Mouse (Mus musculus) heart, embryonic 16.5 days (tissue): Measurements from ENCODE around the gene Alkbh5. TPM values are rescaled to one million over a fixed set of nuclear protein-coding genes. Genes with fewer than 3 reads are reported as not detected.

Experiments
- ATAC-seq: fragments of 200-750 bp; cut with Nextera tagmentation; replicated peaks from 2 replicates; pipeline ENCODE4 v1.8.0; 2017; ENCODE audit warnings: moderate number of reproducible peaks; ENCODE audit not compliant: insufficient read depth, low FRiP score; ENCODE audit errors: extremely low read depth
- H3K27ac ChIP-seq: fragments of 300-500 bp; sonication (generic); 2 replicates; pipeline ENCODE4 v1.5.1; 2014; ENCODE audit warnings: mild to moderate bottlenecking, low read length, control low read depth, moderate library complexity
- H3K27me3 ChIP-seq: fragments of 300-500 bp; sonication (generic); 2 replicates; pipeline ENCODE4 v1.6.1; 2014; ENCODE audit warnings: low read length, mixed read lengths; ENCODE audit not compliant: control insufficient read depth, insufficient read depth
- H3K36me3 ChIP-seq: fragments of 300-500 bp; sonication (generic); 2 replicates; pipeline ENCODE4 v1.6.1; 2014; ENCODE audit not compliant: control insufficient read depth, insufficient read depth
- H3K4me1 ChIP-seq: fragments of 300-500 bp; sonication (generic); 2 replicates; pipeline ENCODE4 v1.6.1; 2014; ENCODE audit warnings: low read length, mixed read lengths; ENCODE audit not compliant: control insufficient read depth, insufficient read depth
- H3K4me2 ChIP-seq: fragments of 300-500 bp; sonication (generic); 2 replicates; pipeline ENCODE4 v1.6.1; 2014; ENCODE audit warnings: low read depth, mild to moderate bottlenecking, control low read depth, low read length
- H3K4me3 ChIP-seq: fragments of 300-500 bp; sonication (generic); 2 replicates; pipeline ENCODE4 v1.5.1; 2014; ENCODE audit warnings: mild to moderate bottlenecking, control low read depth, low read length
- H3K9ac ChIP-seq: fragments of 300-500 bp; sonication (generic); 2 replicates; pipeline ENCODE4 v1.6.1; 2014; ENCODE audit warnings: low read length, control low read depth
- H3K9me3 ChIP-seq: fragments of 300-500 bp; sonication (generic); replicated peaks from 2 replicates; pipeline ENCODE4 v1.6.1; 2016; ENCODE audit warnings: low read length; ENCODE audit not compliant: control insufficient read depth
- WGBS: fragments of 180-500 bp; shearing (Covaris S2); extraction: QIAGEN DNeasy Blood & Tissue Kit; methylation state at CpG from one replicate; pipeline ENCODE4 v1.1.7; 2014; 5-methylcytosine and 5-hydroxymethylcytosine counted together
- polyA plus RNA-seq: library from polyadenylated mRNA; unstranded; fragments of >200 nt; fragmentation: Nextera tagmentation; extraction: Ambion mirVana; gene quantifications from 2 replicates; pipeline ENCODE4 v1.2.1, GENCODE M21; 2015

The Alkbh5 gene
- polyA plus RNA-seq, 1 experiment from 2014 or later, result 33.9 TPM

DNA sequence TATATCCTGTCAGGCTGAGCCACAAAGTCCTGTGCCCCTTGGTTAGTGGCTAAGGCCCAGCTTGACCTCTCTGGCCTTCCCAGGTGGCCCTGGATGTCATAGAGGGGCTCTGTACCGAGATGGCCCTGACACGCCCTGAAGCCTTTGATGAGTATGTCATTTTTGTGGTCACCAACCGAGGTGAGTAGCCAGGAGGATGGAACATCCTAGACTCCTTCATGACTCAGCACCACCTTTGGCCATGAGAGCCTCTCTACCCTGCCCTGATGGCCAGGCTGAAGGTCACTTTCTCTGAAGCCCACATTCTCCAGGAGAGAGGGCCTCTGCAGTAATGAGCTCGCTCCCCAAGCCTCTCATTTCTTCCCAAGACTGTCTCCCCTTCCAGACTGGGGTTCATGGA is 17.9 kb upstream of the Alkbh5 start:
- Histone ChIP-seq H3K4me2 (no peak overlapping the region), H3K9me3 (no peaks in the 10 kb centered on the region), H3K4me1 (no peaks in the 10 kb centered on the region), H3K27ac (no peak overlapping the region), H3K27me3 (no peaks in the 10 kb centered on the region), H3K9ac (no peak overlapping the region), H3K36me3 (no peaks in the 10 kb centered on the region), H3K4me3 (no peak overlapping the region)
- ATAC-seq, result no peak
- 63% methylated on average over 4 of the region's 4 CpGs for WGBS

DNA sequence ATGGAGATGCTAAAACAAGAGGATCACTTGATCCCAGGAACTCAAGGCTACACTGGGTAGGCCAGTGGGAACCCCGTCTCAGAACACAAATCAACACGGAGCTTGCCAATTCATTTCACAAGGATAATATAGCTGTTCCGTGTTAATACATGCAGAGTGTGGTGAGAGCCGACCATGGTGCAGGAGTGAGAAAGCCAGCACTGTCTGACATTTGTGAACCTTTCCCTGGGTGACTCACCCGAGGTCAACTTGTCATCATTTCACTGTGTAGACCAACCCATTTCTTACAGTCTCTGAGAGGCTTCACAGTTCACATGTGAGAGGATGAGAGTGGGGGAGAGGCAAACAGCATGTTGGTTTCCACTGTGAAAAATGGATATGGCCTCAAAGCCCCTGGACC is 14.2 kb upstream of the Alkbh5 start:
- Histone ChIP-seq H3K9ac (no peak overlapping the region), H3K9me3 (no peaks in the 10 kb centered on the region), H3K4me3 (no peak overlapping the region), H3K4me1 (no peaks in the 10 kb centered on the region), H3K36me3 (no peaks in the 10 kb centered on the region), H3K27me3 (no peaks in the 10 kb centered on the region), H3K4me2 (no peak overlapping the region), H3K27ac (no peak overlapping the region)
- WGBS, result 72% methylated on average over 5 of the region's 5 CpGs
- no peak for ATAC-seq

GRCm38 (mm10) chr11:60522661-60523365 is 13.4 kb upstream of the Alkbh5 start:
- no peak overlapping the region for H3K9ac ChIP-seq
- no peak overlapping the region for H3K27ac ChIP-seq
- no peak for ATAC-seq
- H3K4me1 ChIP-seq, result no peaks in the 10 kb centered on the region
- no peaks in the 10 kb centered on the region for H3K36me3 ChIP-seq
- no peaks in the 10 kb centered on the region for H3K27me3 ChIP-seq
- WGBS, result 89% methylated on average over 6 of the region's 6 CpGs
- H3K4me2 ChIP-seq, result no peak overlapping the region
- no peak overlapping the region for H3K4me3 ChIP-seq
- no peaks in the 10 kb centered on the region for H3K9me3 ChIP-seq

GRCm38 (mm10) chr11:60526461-60526860 is 9.7 kb upstream of the Alkbh5 start:
- H3K27me3 ChIP-seq, result no peaks in the 10 kb centered on the region

DNA sequence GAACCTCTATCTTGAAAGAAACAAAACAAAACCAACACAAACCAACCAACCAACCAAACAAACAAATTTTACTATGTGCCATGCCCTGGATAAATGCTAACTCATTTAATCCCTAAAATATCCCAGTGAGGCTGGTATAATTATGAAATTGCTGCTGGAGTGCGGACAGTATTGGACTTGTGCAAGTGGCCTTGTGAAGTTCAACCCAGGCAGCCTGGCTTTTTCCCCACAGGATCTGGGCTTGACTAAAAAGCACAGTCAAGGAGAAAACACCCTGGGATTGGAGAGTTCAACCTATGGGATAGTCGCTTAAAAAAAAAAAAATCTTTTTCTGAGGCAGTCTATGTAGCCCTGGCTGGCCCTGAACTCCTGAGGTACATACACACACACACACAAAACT is 505 bp upstream of the Alkbh5 start:
- Histone ChIP-seq H3K9me3 (no peaks in the 10 kb centered on the region), H3K36me3 (no peaks in the 10 kb centered on the region), H3K9ac (no peak overlapping the region), H3K4me3 (no peak overlapping the region), H3K27me3 (no peaks in the 10 kb centered on the region), H3K27ac (no peak overlapping the region), H3K4me2 (no peak overlapping the region), H3K4me1 (peaks cover 16% of the 10 kb centered on the region)
- no peak for ATAC-seq
- 94% methylated on average over 2 of the region's 2 CpGs for WGBS

More at GRCm38 (mm10) chr11:60526461-60526860, 9.7 kb upstream of the Alkbh5 start:
- Histone ChIP-seq H3K9ac (no peak overlapping the region), H3K4me1 (no peaks in the 10 kb centered on the region), H3K9me3 (no peaks in the 10 kb centered on the region), H3K4me3 (no peak overlapping the region), H3K36me3 (no peaks in the 10 kb centered on the region), H3K4me2 (no peak overlapping the region), H3K27ac (no peak overlapping the region)
- no peak for ATAC-seq
- 74% methylated on average over 4 of the region's 4 CpGs for WGBS

GRCm38 (mm10) chr11:60536859-60537467 is 782 bp downstream of the Alkbh5 start:
- WGBS, result under 1% methylated on average over 37 of the region's 37 CpGs
- no peaks in the 10 kb centered on the region for H3K9me3 ChIP-seq
- H3K4me3 ChIP-seq, result peak overlapping the region; percentile 86
- H3K4me1 ChIP-seq, result peaks cover 24% of the 10 kb centered on the region
- H3K4me2 ChIP-seq, result peak overlapping the region; percentile 98
- peak overlapping the region; percentile 89 for H3K9ac ChIP-seq
- ATAC-seq, result peak; percentile 74
- peak overlapping the region; percentile 100 for H3K27ac ChIP-seq
- peaks cover 3% of the 10 kb centered on the region for H3K36me3 ChIP-seq
- no peaks in the 10 kb centered on the region for H3K27me3 ChIP-seq

DNA sequence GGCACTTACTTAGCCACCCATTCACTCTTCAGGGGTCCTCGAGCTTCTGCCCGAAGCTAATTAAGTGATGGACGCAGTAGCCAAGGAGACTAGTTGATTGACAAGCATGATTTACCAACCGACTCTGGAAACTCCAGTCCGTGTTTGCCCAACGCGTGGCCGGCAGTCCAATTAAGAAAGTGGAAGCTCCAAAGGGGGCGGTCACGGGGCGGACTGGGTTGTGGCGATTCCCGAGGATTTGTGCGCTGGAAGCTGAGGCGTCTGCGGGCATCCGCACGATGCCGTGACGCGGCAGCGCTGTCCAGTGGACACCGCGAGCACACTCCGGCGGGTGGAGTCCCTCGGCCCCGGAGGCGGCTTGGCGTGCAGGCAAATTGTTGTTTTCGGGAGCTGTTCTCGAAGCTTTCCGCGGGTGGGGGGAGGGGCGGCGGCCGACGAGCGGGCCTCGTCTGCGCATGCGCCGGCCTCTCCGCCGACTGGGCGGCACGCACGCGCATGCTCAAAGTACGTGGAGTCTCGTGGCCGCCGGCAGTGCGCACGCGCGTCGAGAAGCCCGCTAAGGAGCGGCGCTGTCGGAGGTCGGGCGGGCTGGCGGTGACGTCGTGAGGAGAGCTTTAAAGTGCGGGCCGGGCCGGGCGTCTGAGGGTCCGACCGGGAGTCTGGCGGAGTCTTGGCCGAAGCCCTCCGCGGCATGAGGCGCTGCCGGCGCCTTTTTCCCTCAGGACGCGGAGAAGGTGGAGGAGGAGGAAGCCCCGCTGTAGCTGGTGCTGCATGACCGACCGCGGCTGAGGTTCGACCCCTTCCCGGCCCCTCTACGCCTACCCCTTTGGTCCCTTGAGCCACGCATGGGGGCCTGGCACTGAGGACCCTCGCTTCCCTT is 1.5 kb downstream of the Alkbh5 start:
- Histone ChIP-seq H3K4me1 (peaks cover 27% of the 10 kb centered on the region), H3K9me3 (no peaks in the 10 kb centered on the region), H3K36me3 (peaks cover 6% of the 10 kb centered on the region), H3K4me3 (peak overlapping the region; percentile 86), H3K9ac (peak overlapping the region; percentile 95), H3K27ac (peak overlapping the region; percentile 100), H3K4me2 (peak overlapping the region; percentile 98), H3K27me3 (no peaks in the 10 kb centered on the region)
- WGBS, result under 1% methylated on average over 91 of the region's 91 CpGs
- ATAC-seq, result peak; percentile 92

GRCm38 (mm10) chr11:60538371-60539281 is 2.4 kb downstream of the Alkbh5 start:
- Histone ChIP-seq H3K27me3 (no peaks in the 10 kb centered on the region), H3K4me1 (peaks cover 32% of the 10 kb centered on the region), H3K36me3 (peaks cover 8% of the 10 kb centered on the region), H3K4me2 (peak overlapping the region; percentile 98), H3K9me3 (no peaks in the 10 kb centered on the region), H3K27ac (peak overlapping the region; percentile 100), H3K4me3 (peak overlapping the region; percentile 86), H3K9ac (peak overlapping the region; percentile 95)
- peak; percentile 3; the same call in 1 of the 2 replicates for ATAC-seq
- under 1% methylated on average over 93 of the region's 93 CpGs for WGBS
